Mouse (Mus musculus): ENCODE measurements around the gene Olfr849. TPM values are rescaled to one million over a fixed set of nuclear protein-coding genes. Genes with fewer than 3 reads are reported as not detected.

Gene Olfr849
- not detected in 2 replicates for polyA plus RNA-seq (2015; fragmentation: Nextera tagmentation; extraction: Ambion mirVana)

GRCm38 (mm10) chr9:19439966-19440365 lies at the start of gene Olfr849:
Olfr849 (plus strand) TSS chr9:19440266.
- 82% methylated on average over 2 of the region's 2 CpGs for WGBS
- no peaks in the 10 kb centered on the region for H3K27me3 ChIP-seq
- no peak within 1 kb of the TSS for H3K27ac ChIP-seq
- H3K36me3 ChIP-seq = no peaks in the 10 kb centered on the region
- no peak within 1 kb of the TSS for H3K4me2 ChIP-seq (replicated peaks)
- H3K9ac ChIP-seq = no peak within 1 kb of the TSS
- no peaks in the 10 kb centered on the region for H3K4me1 ChIP-seq
- no peak within 1 kb of the TSS for H3K4me3 ChIP-seq
- H3K9me3 ChIP-seq = peaks cover 33% of the 10 kb centered on the region
- ATAC-seq (ENCODE audit: low FRiP score, low read depth) = no peak

- Histone ChIP-seq H3K27me3 (no peaks in the 10 kb centered on the region), H3K9ac (no peak within 1 kb of the TSS), H3K9me3 (peaks cover 3% of the 10 kb centered on the region; the same call in 1 of the 2 replicates), H3K4me2 (replicated peaks) (no peak within 1 kb of the TSS), H3K4me1 (no peaks in the 10 kb centered on the region), H3K4me3 (no peak within 1 kb of the TSS), H3K36me3 (no peaks in the 10 kb centered on the region), H3K27ac (no peak within 1 kb of the TSS)
- ATAC-seq (ENCODE audit: low FRiP score, low read depth) = no peak
These were observed 38.1 kb downstream of the Olfr849 start, which contains the start of gene Olfr850 for GRCm38 (mm10) chr9:19478148-19478547. Olfr850 (minus strand) TSS chr9:19478248.

- Histone ChIP-seq H3K4me3 (no peak within 1 kb of the TSS), H3K36me3 (no peaks in the 10 kb centered on the region), H3K9ac (no peak within 1 kb of the TSS), H3K4me1 (no peaks in the 10 kb centered on the region), H3K27ac (no peak within 1 kb of the TSS), H3K4me2 (replicated peaks) (no peak within 1 kb of the TSS), H3K27me3 (no peaks in the 10 kb centered on the region), H3K9me3 (peaks cover 11% of the 10 kb centered on the region; the same call in 1 of the 2 replicates)
- ATAC-seq (ENCODE audit: low FRiP score, low read depth) = no peak
These were observed 52.9 kb downstream of the Olfr849 start, which contains the start of gene Olfr851 for GRCm38 (mm10) chr9:19492995-19493394. Olfr851 (plus strand) TSS chr9:19493295.

Other genes with a start within 250 kb of the Olfr849 start
- not detected in 2 replicates for gene Olfr843, start 188.3 kb upstream of the Olfr849 start, polyA plus RNA-seq (2015; fragmentation: Nextera tagmentation; extraction: Ambion mirVana)
- gene Olfr844, start 123.9 kb upstream of the Olfr849 start, polyA plus RNA-seq (2015; fragmentation: Nextera tagmentation; extraction: Ambion mirVana) = not detected in 2 replicates
- gene Olfr845, start 103.8 kb upstream of the Olfr849 start, polyA plus RNA-seq (2015; fragmentation: Nextera tagmentation; extraction: Ambion mirVana) = not detected in 2 replicates
- gene Olfr846, start 76.3 kb upstream of the Olfr849 start, polyA plus RNA-seq (2015; fragmentation: Nextera tagmentation; extraction: Ambion mirVana) = not detected in 2 replicates
- gene Olfr847, start 61.6 kb upstream of the Olfr849 start, polyA plus RNA-seq (2015; fragmentation: Nextera tagmentation; extraction: Ambion mirVana) = not detected in 2 replicates
- gene Olfr850, start 38.0 kb downstream of the Olfr849 start, polyA plus RNA-seq (2015; fragmentation: Nextera tagmentation; extraction: Ambion mirVana) = not detected in 2 replicates
- not detected in 2 replicates for gene Olfr851, start 53.0 kb downstream of the Olfr849 start, polyA plus RNA-seq (2015; fragmentation: Nextera tagmentation; extraction: Ambion mirVana)
- gene Olfr853, start 100.8 kb downstream of the Olfr849 start, polyA plus RNA-seq (2015; fragmentation: Nextera tagmentation; extraction: Ambion mirVana) = not detected in 2 replicates
- gene Olfr854, start 127.1 kb downstream of the Olfr849 start, polyA plus RNA-seq (2015; fragmentation: Nextera tagmentation; extraction: Ambion mirVana) = not detected in 2 replicates
- not detected in 2 replicates for gene Olfr855, start 142.4 kb downstream of the Olfr849 start, polyA plus RNA-seq (2015; fragmentation: Nextera tagmentation; extraction: Ambion mirVana)
- gene Zfp317, start 181.8 kb downstream of the Olfr849 start, polyA plus RNA-seq (2015; fragmentation: Nextera tagmentation; extraction: Ambion mirVana) = 32.8 and 33.4 TPM in 2 replicates

Measured in limb, embryonic 13.5 days (tissue).